8 mouse cellular contexts compared by ENCODE assay signal in genomic region chr5:130255017-130255720, GRCm38 (mm10). TPM values are rescaled to one million over a fixed set of nuclear protein-coding genes. Genes with fewer than 3 reads are reported as not detected.
DNase-seq lines count a peak whose midpoint lies in the region; ATAC-seq and TF ChIP-seq lines count a peak whose summit lies in the region.

TSS of gene Sbds (minus strand) at chr5:130255530.
TSS of gene Tyw1 (plus strand) at chr5:130255619.

- peak within 1 kb of the TSS; percentile 88 for H3K27ac ChIP-seq in ES-E14 (ENCODE audit: insufficient read depth, low read depth, low read length, poor library complexity, severe bottlenecking)
- H3K27ac ChIP-seq in forebrain, embryonic 15.5 days (replicated peaks): peak within 1 kb of the TSS; percentile 89

- H3K4me1 ChIP-seq in ES-E14 (ENCODE audit: control insufficient read depth in 2 of 2, insufficient read depth in 2 of 2, low read length in 2 of 2, poor library complexity in 1 of 2): peaks cover 0 to 3% of the 10 kb centered on the region in 2 experiments; a peak in 1 of 4 replicates
- H3K4me1 ChIP-seq in forebrain, embryonic 15.5 days: peaks cover 32% of the 10 kb centered on the region
- H3K4me1 ChIP-seq in lung, adult 2 months (ENCODE audit: control insufficient read depth, insufficient read depth, low read length): no peaks in the 10 kb centered on the region

- H3K4me2 ChIP-seq in forebrain, embryonic 15.5 days (replicated peaks): peak within 1 kb of the TSS; percentile 80

- H3K4me3 ChIP-seq in ES-E14 (ENCODE audit: insufficient read depth in 1 of 2, low read depth in 1 of 2, low read length in 2 of 2, poor library complexity in 1 of 2, severe bottlenecking in 1 of 2): peak within 1 kb of the TSS; percentile 94 to 99
- peak within 1 kb of the TSS; percentile 88 for H3K4me3 ChIP-seq in forebrain, embryonic 15.5 days
- H3K4me3 ChIP-seq in lung, adult 2 months (replicated peaks; ENCODE audit: extremely low read depth, low read depth, low read length): peak within 1 kb of the TSS; percentile 92

- no peaks in the 10 kb centered on the region for H3K27me3 ChIP-seq in forebrain, embryonic 15.5 days

- in situ Hi-C loops in ES-E14 (cut with MboI; ENCODE audit: low sequenced_read_pairs in 2 of 2, unreplicated experiment in 2 of 2): no loop called here

- intact Hi-C loops in heart, postnatal 25 days (cut with DNase I): no loop called here

- peak; percentile 99 for DNase-seq in ES-E14 (ENCODE audit: low read depth, low spot score)
- peak; percentile 98 for DNase-seq in cerebellum, adult 11-12 months
- peak; percentile 97 for DNase-seq in heart, postnatal 25 days (ENCODE audit: low spot score)
- DNase-seq in layer of hippocampus, adult 18-20 months (ENCODE audit: low spot score in 2 of 2): peak; percentile 97 to 99
- DNase-seq in lung, adult 2 months: peak; percentile 94
- peak; percentile 97 for DNase-seq in thymus, adult 18-20 months

- H3K9me3 ChIP-seq in ES-E14 (ENCODE audit: control insufficient read depth, insufficient read depth, low read depth, low read length): no peaks in the 10 kb centered on the region
- H3K9me3 ChIP-seq in forebrain, embryonic 15.5 days: no peaks in the 10 kb centered on the region

- peaks cover 34% of the 10 kb centered on the region for H3K36me3 ChIP-seq in ES-E14 (ENCODE audit: control insufficient read depth, insufficient read depth, low read length, poor library complexity, severe bottlenecking)
- H3K36me3 ChIP-seq in forebrain, embryonic 15.5 days: peaks cover 29% of the 10 kb centered on the region

- H3K9ac ChIP-seq in ES-E14 (ENCODE audit: insufficient read depth, low read depth, low read length, poor library complexity, severe bottlenecking): peak within 1 kb of the TSS; percentile 99
- peak within 1 kb of the TSS; percentile 84 for H3K9ac ChIP-seq in forebrain, embryonic 15.5 days (replicated peaks)

- peak; percentile 89 for ATAC-seq in forebrain, embryonic 15.5 days (replicated peaks)
- peak; percentile 87 for ATAC-seq in neutrophil, adult 5-6 weeks (ENCODE audit: extremely low read depth, insufficient number of reproducible peaks, low FRiP score, poor library complexity, severe bottlenecking)

- TF ChIP-seq POLR2A in lung, adult 2 months (IDR thresholded peaks at IDR 0.05; ENCODE audit: borderline replicate concordance, extremely low read depth, low read depth, low read length): peak; percentile 97

- TF ChIP-seq CTCF in lung, adult 2 months (IDR thresholded peaks at IDR 0.05; ENCODE audit: insufficient read depth, low read length): no peak

- WGBS in forebrain, embryonic 15.5 days: under 1% methylated on average over 52 of the region's 52 CpGs
- under 1% methylated on average over 52 of the region's 52 CpGs for WGBS in lung, adult 2 months

TF ChIP-seq in ES-E14, 5 proteins besides CTCF, POLR2A, EP300 and RAD21:
- TF ChIP-seq HCFC1 (IDR thresholded peaks at IDR 0.05; ENCODE audit: borderline replicate concordance, insufficient read depth, low read length): no peak; the same call in 1 of the 2 replicates
- no peak for TF ChIP-seq MAFK (IDR thresholded peaks at IDR 0.05; ENCODE audit: insufficient read depth, low read depth, low read length)
- no peak for TF ChIP-seq ZC3H11A (IDR thresholded peaks at IDR 0.05; ENCODE audit: borderline replicate concordance, low read depth, low read length)
- 0 out of 2 replicates have a peak, but pooled peaks have one; percentile 17 for TF ChIP-seq ZNF384 (IDR thresholded peaks at IDR 0.05; ENCODE audit: low read depth, low read length)

RNA-seq across cellular contexts. Expression of gene Sbds, which starts in this region (rescaled TPM):
- total RNA-seq in ES-E14 (2012; rRNA removed): 50.6 and 61.0 TPM in 2 replicates
- 60.0 and 64.3 TPM in 2 replicates for polyA plus RNA-seq in forebrain, embryonic 15.5 days (2015; fragmentation: Nextera tagmentation; extraction: Ambion mirVana)
- total RNA-seq in heart, postnatal 25 days (2021): 10 to 100 TPM; 39.2 to 43.9 TPM
- 10 to 100 TPM; 83.1 to 83.6 TPM for total RNA-seq in layer of hippocampus, adult 18-20 months (2021)
- polyA plus RNA-seq in lung, adult 2 months (2012; rRNA removed): 41.9 and 45.4 TPM in 2 replicates
- 114 and 118 TPM in 2 replicates for total RNA-seq in neutrophil, adult 5-6 weeks (2017)

RNA-seq across cellular contexts. Expression of gene Tyw1, which starts in this region (rescaled TPM):
- 87.9 and 135 TPM in 2 replicates for total RNA-seq in ES-E14 (2012; rRNA removed)
- 24.8 and 27.1 TPM in 2 replicates for polyA plus RNA-seq in forebrain, embryonic 15.5 days (2015; fragmentation: Nextera tagmentation; extraction: Ambion mirVana)
- 1 to 10 TPM; 7.7 to 7.9 TPM for total RNA-seq in heart, postnatal 25 days (2021)
- total RNA-seq in layer of hippocampus, adult 18-20 months (2021): 10 to 100 TPM; 16.1 to 16.6 TPM
- 7.0 and 8.0 TPM in 2 replicates for polyA plus RNA-seq in lung, adult 2 months (2012; rRNA removed)
- 21.2 and 23.5 TPM in 2 replicates for total RNA-seq in neutrophil, adult 5-6 weeks (2017)

Comparison
In these comparisons a context has a peak if more than half of its experiments do, and no peak if none do; other contexts are left out.
1. Peak in every context shown above with its lines: DNase-seq, ATAC-seq, H3K4me3 ChIP-seq and H3K27ac ChIP-seq.